Mouse (Mus musculus) heart, adult 2 months (tissue): ENCODE data around the gene Gucy2g. TPM values are rescaled to one million over a fixed set of nuclear protein-coding genes. Genes with fewer than 3 reads are reported as not detected.

Experiments
- DNase-seq, 2 experiments: peaks; one replicate each; pipeline ENCODE4 v3.0.0; 2021
- H3K27ac ChIP-seq: fragments of 200-600 bp; 2 replicates; pipeline ENCODE4 v1.8.1; 2022
- H3K27me3 ChIP-seq: fragments of 200-500 bp; 2 replicates; pipeline ENCODE4 v1.6.1; 2012; ENCODE audit warnings: mild to moderate bottlenecking, low read length, inconsistent platforms, mixed read lengths; ENCODE audit not compliant: control insufficient read depth, insufficient read depth
- H3K36me3 ChIP-seq: fragments of 200-500 bp; 2 replicates; pipeline ENCODE4 v1.6.1; 2012; ENCODE audit warnings: low read length, inconsistent platforms; ENCODE audit not compliant: control insufficient read depth, insufficient read depth
- H3K4me1 ChIP-seq: fragments of 200-500 bp; 2 replicates; pipeline ENCODE4 v1.6.1; 2011; ENCODE audit warnings: low read length; ENCODE audit not compliant: control insufficient read depth, insufficient read depth
- H3K4me3 ChIP-seq: fragments of 200-600 bp; 2 replicates; pipeline ENCODE4 v1.8.1; 2022
- H3K79me2 ChIP-seq: fragments of 200-500 bp; replicated peaks from 2 replicates; pipeline ENCODE4 v1.6.1; 2012; ENCODE audit warnings: mild to moderate bottlenecking, inconsistent platforms, low read length, moderate library complexity, mixed read lengths; ENCODE audit not compliant: control insufficient read depth, insufficient read depth
- H3K9ac ChIP-seq: fragments of 200-500 bp; 2 replicates; pipeline ENCODE4 v1.6.1; 2012; ENCODE audit warnings: low read depth, mild to moderate bottlenecking, control low read depth, inconsistent platforms, low read length, mixed read lengths
- CTCF ChIP-seq: fragments of 200-600 bp; IDR thresholded peaks from 2 replicates; pipeline ENCODE4 v1.8.1; 2022; ENCODE audit warnings: antibody characterized with exemption, mild to moderate bottlenecking, moderate library complexity
- EP300 ChIP-seq: fragments of 200-500 bp; IDR thresholded peaks from 2 replicates; pipeline ENCODE4 v1.6.1; 2011; ENCODE audit warnings: low read depth, low read length, control low read depth; ENCODE audit not compliant: insufficient read depth
- POLR2A ChIP-seq: fragments of 200-500 bp; IDR thresholded peaks from 2 replicates; pipeline ENCODE4 v1.6.1; 2011; ENCODE audit warnings: mild to moderate bottlenecking, low read depth, low read length, control low read depth; ENCODE audit not compliant: insufficient read depth
- WGBS: fragments of 180-500 bp; shearing (Covaris S2); methylation state at CpG from one replicate; pipeline ENCODE4 v1.1.7; 2018; 5-methylcytosine and 5-hydroxymethylcytosine counted together
- intact Hi-C: fragments of 180-260 bp; cut with DNase I; formaldehyde crosslinking; loops from one replicate; pipeline ENCODE4 v1.15.1; 2025
- polyA plus RNA-seq: library from polyadenylated mRNA; depleted of rRNA; stranded (reverse); fragments of >200 nt; gene quantifications from 2 replicates; pipeline ENCODE4 v1.2.3, GENCODE M21; 2012
- total RNA-seq, 2 experiments: library from RNA; stranded (reverse); gene quantifications; 2 replicates each; pipeline ENCODE4 v1.2.3; 2021

Gene Gucy2g
- total and polyA plus RNA-seq, 3 experiments: 0.07 to 0.12 TPM; not detected in 1

GRCm38 (mm10) chr19:55273340-55273739, 32.3 kb upstream of the Gucy2g start:
- H3K79me2 ChIP-seq: no peaks in the 10 kb centered on the region
- 69% methylated on average over 6 of the region's 6 CpGs for WGBS
- no peak for DNase-seq
- no peak overlapping the region for H3K9ac ChIP-seq
- H3K36me3 ChIP-seq: no peaks in the 10 kb centered on the region
- intact Hi-C loops: no loop called here
- no peak overlapping the region for H3K4me3 ChIP-seq
- no peak for TF ChIP-seq POLR2A
- no peak for TF ChIP-seq EP300
- no peak for TF ChIP-seq CTCF
- no peaks in the 10 kb centered on the region for H3K4me1 ChIP-seq
- H3K27me3 ChIP-seq: no peaks in the 10 kb centered on the region
- no peak overlapping the region for H3K27ac ChIP-seq

DNA sequence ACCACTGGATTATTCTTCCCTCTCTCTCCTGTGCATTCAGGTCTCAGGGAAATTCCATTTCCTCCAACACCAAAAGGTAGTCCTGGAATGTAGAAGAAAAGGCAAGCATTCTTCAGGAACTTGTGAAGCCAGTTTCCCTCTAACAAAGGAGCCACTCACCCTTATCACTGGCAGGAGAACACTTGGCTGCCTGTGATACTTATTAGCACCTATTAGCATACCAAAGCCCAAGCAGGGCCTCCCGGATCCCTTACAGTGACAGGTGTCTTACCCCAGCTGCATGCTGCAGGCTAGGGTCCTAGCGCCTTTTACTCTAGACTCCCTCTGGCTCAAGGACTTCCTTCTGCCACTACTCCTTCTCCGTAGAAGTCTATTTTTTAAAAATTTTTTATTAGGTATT, 30.4 kb upstream of the Gucy2g start:
- no peak overlapping the region for H3K9ac ChIP-seq
- no peaks in the 10 kb centered on the region; the same call in 1 of the 2 replicates for H3K4me1 ChIP-seq
- no peak overlapping the region for H3K4me3 ChIP-seq
- H3K27me3 ChIP-seq: no peaks in the 10 kb centered on the region
- intact Hi-C loops: no loop called here
- H3K79me2 ChIP-seq: no peaks in the 10 kb centered on the region
- H3K36me3 ChIP-seq: no peaks in the 10 kb centered on the region
- TF ChIP-seq CTCF (no peak), POLR2A (no peak), EP300 (no peak)
- 68% methylated on average over 3 of the region's 3 CpGs for WGBS
- H3K27ac ChIP-seq: no peak overlapping the region
- no peak for DNase-seq

GRCm38 (mm10) chr19:55269051-55269450, 28.0 kb upstream of the Gucy2g start:
- Histone ChIP-seq H3K27ac (no peak overlapping the region), H3K27me3 (no peaks in the 10 kb centered on the region), H3K79me2 (no peaks in the 10 kb centered on the region), H3K9ac (no peak overlapping the region), H3K4me3 (no peak overlapping the region), H3K36me3 (no peaks in the 10 kb centered on the region), H3K4me1 (no peaks in the 10 kb centered on the region; the same call in 1 of the 2 replicates)
- intact Hi-C loops: no loop called here
- 66% methylated on average over 5 of the region's 5 CpGs for WGBS
- DNase-seq: no peak
- no peak for TF ChIP-seq CTCF
- TF ChIP-seq EP300: no peak
- no peak for TF ChIP-seq POLR2A

- Histone ChIP-seq H3K79me2 (no peaks in the 10 kb centered on the region), H3K9ac (no peak overlapping the region), H3K27ac (no peak overlapping the region), H3K36me3 (no peaks in the 10 kb centered on the region), H3K4me3 (no peak overlapping the region), H3K27me3 (no peaks in the 10 kb centered on the region), H3K4me1 (no peaks in the 10 kb centered on the region; the same call in 1 of the 2 replicates)
- DNase-seq: no peak
- intact Hi-C loops: no loop called here
- TF ChIP-seq POLR2A (no peak), EP300 (no peak), CTCF (no peak)
- WGBS: 54% methylated on average over 3 of the region's 3 CpGs
Observed at GRCm38 (mm10) chr19:55268150-55268549, 27.1 kb upstream of the Gucy2g start.

- Histone ChIP-seq H3K27me3 (no peaks in the 10 kb centered on the region), H3K4me3 (no peak overlapping the region), H3K4me1 (no peaks in the 10 kb centered on the region; the same call in 1 of the 2 replicates), H3K79me2 (no peaks in the 10 kb centered on the region), H3K36me3 (no peaks in the 10 kb centered on the region), H3K27ac (no peak overlapping the region), H3K9ac (no peak overlapping the region)
- intact Hi-C loops: no loop called here
- TF ChIP-seq CTCF: no peak
- TF ChIP-seq POLR2A: no peak
- no peak for TF ChIP-seq EP300
- DNase-seq: no peak
- WGBS: 90% methylated on average over 3 of the region's 3 CpGs
Observed at GRCm38 (mm10) chr19:55266786-55267185, 25.8 kb upstream of the Gucy2g start.

- no peak overlapping the region for H3K27ac ChIP-seq
- no peaks in the 10 kb centered on the region for H3K79me2 ChIP-seq
- H3K9ac ChIP-seq: no peak overlapping the region
- no peaks in the 10 kb centered on the region; the same call in 1 of the 2 replicates for H3K4me1 ChIP-seq
- no peak overlapping the region for H3K4me3 ChIP-seq
- intact Hi-C loops: no loop called here
- no peaks in the 10 kb centered on the region for H3K36me3 ChIP-seq
- 70% methylated on average over 3 of the region's 3 CpGs for WGBS
- DNase-seq: no peak
- H3K27me3 ChIP-seq: no peaks in the 10 kb centered on the region
- TF ChIP-seq POLR2A (no peak), CTCF (no peak), EP300 (no peak)
Observed at GRCm38 (mm10) chr19:55265269-55265668, 24.2 kb upstream of the Gucy2g start.
